Mouse (Mus musculus) ES-E14 (cell line): ENCODE results near the gene Rprd1b.

Experiments used
- CHD2 ChIP-seq: IDR thresholded peaks from 2 replicates; pipeline ENCODE4 v1.6.1; 2014; ENCODE audit warnings: mild to moderate bottlenecking, low read depth, low read length, inconsistent platforms
- HCFC1 ChIP-seq: IDR thresholded peaks from 2 replicates; pipeline ENCODE4 v1.6.1; 2012; ENCODE audit warnings: low read length, inconsistent platforms, borderline replicate concordance; ENCODE audit not compliant: insufficient read depth
- MAFK ChIP-seq: IDR thresholded peaks from 2 replicates; pipeline ENCODE4 v1.6.1; 2014; ENCODE audit warnings: mild to moderate bottlenecking, low read depth, low read length, inconsistent platforms; ENCODE audit not compliant: insufficient read depth

- TF ChIP-seq HCFC1 (no peak), CHD2 (no peak), MAFK (no peak)
Measured at GRCm38 (mm10) chr2:158036953-158037352, 8.7 kb downstream of the Rprd1b start.
